Mouse (Mus musculus) retina, embryonic 14.5 days (tissue): ENCODE data around the gene Tle2.
A peak's percentile ranks its signal among the peaks of the same experiment; 100 is the strongest.

Experiments used
- DNase-seq: peaks from one replicate; pipeline ENCODE4 v3.0.0-alpha.2; 2015; ENCODE audit warnings: low spot score

Tle2 gene

GRCm38 (mm10) chr10:81604968-81605665 lies 30.8 kb downstream of the Tle2 start:
- peak; percentile 92 for DNase-seq

GRCm38 (mm10) chr10:81605666-81605973 lies 31.3 kb downstream of the Tle2 start:
- no peak for DNase-seq

DNA sequence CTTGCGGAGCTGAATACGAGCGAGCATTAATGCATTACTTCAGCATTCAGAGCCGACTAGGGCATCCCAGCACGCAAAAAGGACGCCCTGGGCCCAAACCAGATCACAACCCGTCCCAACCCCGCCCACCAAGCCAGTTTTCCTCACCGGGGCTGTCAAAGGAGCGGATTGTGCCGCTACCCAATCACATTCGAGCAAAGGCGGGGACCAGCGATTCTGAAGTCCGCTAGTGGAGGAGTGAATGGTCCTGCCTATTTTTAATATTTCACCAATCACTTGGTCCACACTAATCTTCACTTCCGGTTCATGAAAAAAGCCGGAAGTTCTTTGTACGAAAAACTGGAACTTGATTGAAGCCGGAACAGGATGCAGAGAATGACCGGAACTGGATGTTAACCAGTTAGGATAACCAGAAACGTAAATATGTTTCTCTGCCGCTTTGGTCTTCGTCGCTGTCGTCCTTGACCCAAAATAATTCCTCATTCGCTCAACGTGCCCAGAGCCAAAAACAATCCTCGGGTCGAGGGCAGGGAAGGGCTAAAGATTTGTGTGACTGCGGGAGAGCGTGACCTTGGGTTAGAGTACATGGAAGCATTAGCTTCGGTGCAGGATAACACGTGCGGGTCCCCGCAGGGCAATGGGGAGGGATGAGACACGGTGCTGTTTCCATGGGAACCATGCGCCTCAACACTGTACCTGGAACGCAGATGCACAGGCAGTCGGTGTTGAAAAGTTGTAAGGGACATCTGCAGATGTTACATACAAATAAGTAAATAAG lies 31.8 kb downstream of the Tle2 start, which contains the start of gene BC025920:
Gene BC025920, plus strand, starts transcription at position 297 of the 778 bp plus-strand sequence.
- DNase-seq: peak; percentile 97

DNA sequence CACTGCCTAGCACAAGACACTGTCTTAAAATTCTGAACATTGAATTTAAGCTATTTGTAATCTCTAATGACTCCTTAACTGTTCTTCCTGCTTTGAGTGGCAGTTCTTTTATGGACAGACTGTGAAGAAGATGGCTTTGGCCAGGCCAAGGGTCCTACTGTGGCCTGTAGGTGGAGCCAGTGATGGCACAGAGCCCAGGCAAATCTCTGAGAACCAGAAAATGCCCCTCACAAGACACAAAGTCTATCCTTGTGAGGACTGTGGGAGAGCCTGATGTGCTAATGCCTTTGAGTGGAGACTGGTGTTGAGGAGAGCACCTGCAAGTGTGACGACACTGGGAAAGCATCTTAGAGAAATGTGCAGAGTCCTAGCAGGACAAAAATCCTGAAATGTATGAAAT lies 33.9 kb downstream of the Tle2 start:
- DNase-seq: no peak

DNA sequence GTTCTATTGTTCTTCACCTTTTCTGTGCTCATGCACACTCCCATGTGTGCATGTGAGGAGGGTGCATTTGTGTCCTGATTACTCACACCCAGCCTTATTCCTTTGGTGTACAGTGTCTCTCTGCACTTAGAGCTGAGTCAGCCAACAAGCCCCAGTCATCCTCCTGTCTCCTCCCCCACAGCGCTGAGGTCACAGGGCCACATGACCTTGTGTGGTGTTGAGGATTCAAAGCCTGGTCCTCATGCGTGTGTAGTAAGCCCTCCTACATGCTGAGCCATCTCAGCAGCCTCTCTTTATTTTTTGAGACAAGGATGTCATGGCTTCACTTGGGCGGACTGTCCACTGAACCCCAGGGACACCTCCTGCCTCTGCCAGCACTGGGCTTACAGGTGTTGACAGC lies 38.4 kb downstream of the Tle2 start:
- no peak for DNase-seq

- no peak for DNase-seq
These were observed 41.1 kb downstream of the Tle2 start for GRCm38 (mm10) chr10:81615486-81615885.

GRCm38 (mm10) chr10:81619976-81620375 lies 45.6 kb downstream of the Tle2 start:
- no peak for DNase-seq

DNA sequence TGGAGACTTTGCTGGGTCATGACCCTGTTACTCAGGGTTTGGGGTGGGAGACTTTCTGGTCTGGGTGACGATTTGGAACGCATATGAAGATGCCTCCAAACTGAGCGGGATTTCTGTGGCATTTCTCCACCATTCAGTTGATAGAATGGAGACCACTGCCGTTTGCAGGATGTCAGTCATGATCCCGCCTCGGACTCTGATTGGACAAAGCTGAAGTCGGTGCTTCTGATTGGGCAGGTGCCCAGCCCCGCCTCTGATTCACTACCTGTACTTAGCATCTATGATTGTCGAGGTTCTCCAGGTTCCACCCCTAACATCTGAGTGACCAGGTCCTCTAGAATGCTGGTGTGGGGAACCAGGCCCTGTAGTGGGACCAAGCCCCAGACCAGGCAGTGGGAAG lies 46.4 kb downstream of the Tle2 start:
- no peak for DNase-seq

GRCm38 (mm10) chr10:81623441-81623840 lies 49.1 kb downstream of the Tle2 start:
- no peak for DNase-seq

GRCm38 (mm10) chr10:81626101-81626993 lies 52.0 kb downstream of the Tle2 start:
- DNase-seq: no peak

DNA sequence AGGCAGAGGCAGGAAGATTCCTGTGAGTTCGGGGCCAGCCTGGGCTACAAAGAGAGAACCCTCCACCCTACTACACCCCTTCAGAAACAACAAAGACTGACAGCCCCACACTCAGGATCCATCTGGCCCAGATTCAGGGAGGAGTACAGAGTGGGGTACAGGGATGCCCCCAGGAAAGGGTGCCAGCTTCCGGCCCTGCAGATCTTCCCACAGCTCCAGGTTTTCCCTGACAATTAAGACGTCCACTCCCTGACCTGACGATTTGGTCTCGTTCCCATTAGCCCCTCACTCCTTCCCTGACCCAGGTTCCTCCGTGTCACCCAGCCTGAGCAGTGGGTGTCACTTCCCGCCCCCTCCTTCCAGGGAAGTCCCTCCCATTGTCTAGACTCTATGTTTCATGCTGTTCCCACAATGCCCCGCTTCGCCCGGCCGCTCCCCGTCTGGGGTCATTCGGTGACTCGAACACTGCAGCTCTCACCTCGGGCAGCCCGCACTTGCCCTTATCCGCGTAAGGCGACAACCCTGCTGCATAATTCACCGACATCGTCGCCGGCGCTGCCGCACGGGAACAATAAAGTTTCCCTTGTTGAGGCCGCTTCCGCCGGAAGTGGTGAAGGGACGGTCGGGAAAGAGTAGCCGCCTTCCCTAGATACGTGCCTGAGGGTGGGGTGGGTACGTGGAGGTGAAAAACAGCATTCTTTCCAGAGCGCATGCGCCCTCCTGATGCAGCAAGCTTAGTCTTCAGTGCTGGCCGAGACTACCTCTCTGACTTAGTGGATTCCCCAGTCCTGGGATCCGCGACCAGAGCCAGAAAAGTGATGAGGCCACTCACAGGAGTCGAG lies 52.9 kb downstream of the Tle2 start, which contains the start of gene Sirt6:
Gene Sirt6, minus strand, starts transcription at position 804 of the 842 bp plus-strand sequence.
- DNase-seq: peak; percentile 93

- no peak for DNase-seq
These were observed 53.5 kb downstream of the Tle2 start for GRCm38 (mm10) chr10:81627836-81628220.

DNA sequence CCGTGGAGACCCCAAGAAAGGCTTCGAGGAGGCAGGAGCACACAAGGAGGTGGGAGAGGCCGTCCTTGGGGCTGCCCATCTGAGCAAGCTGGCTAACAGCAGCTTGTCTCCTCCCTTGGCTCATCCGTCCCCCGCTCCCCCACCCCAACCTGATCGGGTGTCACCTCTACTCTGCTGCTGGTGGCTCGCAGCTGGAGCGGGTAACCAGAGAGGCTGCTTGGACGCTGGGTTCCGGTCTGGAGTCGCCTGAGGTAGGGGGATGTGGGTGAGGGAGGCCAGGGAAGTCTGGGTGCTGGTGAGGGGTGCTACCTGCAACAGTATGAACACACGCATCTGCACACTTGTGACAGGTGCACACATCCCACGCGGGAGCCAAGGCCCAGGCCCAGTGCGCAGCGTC lies 54.0 kb downstream of the Tle2 start, which contains the start of gene Ankrd24:
Gene Ankrd24, plus strand, starts transcription at position 151 of the 400 bp plus-strand sequence.
- no peak for DNase-seq

DNA sequence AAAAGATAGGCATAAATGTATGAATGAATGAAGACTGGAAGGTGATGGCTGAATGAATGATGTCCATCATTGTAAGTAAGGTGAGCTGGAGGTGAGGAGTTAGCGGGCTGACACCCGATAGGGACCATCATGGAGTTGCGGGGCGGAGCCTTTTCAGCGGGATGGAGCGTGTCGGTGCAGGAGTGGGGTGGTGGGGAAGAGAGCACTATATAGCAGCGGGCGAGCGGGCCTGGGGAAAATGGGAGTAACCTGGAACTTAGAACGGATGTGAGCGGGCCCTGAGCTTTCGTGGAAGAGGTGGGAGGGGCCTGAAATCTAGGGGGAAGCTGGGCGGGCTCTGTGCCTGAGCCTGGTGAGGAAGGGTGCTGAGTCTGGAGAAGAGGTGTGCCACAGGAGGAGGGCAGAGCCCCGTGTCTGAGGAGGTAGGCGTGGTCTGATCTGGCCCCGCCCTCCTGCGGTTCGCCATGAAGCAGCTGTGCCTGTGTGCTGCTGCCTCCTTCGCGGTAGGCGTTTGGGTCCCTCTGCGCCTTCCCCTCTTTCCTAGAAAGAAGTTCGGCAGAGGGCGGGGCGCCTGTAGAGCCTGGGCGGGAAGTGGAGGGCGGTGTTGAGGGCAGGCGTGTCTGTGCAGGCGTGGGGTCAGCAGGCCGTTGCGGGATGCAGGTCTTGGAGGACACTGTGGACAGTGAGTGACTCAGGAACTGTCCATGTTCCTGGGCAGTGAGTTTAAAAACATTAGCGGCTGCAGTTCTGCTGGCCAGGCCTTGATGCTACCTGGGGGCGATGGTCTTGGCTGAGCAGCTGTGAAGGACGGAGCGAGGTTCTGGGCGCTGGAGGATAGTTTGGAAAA lies 59.1 kb downstream of the Tle2 start:
- DNase-seq: peak; percentile 88

DNA sequence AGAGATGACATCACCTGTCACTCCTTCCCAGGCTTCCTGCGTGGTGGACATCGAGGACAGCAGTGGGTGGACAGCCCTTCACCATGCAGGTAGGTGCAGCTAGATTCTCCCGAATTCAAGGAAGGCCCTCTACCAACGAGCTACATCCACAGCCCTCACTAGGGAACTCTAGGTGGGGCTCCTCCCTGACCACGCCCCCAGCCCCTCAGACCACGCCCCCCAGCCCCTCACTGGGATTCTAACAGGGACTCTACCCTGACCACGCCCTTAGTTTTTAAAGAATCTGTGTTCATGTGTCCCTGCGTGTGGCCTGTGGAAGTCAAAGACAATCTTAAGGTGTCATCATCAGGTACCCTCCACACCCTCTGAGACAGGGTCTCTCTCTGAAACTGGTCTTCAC lies 62.0 kb downstream of the Tle2 start:
- DNase-seq: no peak

DNA sequence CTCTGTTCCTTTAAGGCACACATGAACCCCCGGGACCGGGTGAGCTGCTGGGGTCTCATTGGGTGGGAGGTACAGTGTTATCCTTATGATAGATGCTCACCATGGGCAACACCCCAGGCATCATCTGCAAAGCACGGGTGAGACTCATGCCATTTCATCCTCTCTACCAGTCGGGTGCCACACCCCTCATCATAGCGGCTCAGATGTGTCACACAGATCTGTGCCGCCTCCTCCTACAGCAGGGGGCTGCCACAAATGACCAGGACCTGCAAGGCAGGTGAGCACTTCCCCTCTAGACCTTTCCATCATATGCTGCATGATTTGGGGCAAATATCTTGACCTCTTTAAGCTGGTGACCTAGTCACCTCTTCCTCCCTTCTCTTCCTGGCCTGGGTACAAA lies 63.7 kb downstream of the Tle2 start:
- no peak for DNase-seq
